Mouse (Mus musculus) CH12.LX (cell line): ENCODE results near the gene Tedc1.

ENCODE experiments used
- CTCF ChIP-seq, 2 experiments: IDR thresholded peaks in 1 of 2; conservative IDR thresholded peaks in 1 of 2; 2 replicates each; pipeline ENCODE4 v1.5.1; 2011 to 2012; ENCODE audit warnings: low read depth in 2 of 2, low read length in 2 of 2, improper control_type of control experiment in 1 of 2, inconsistent platforms in 1 of 2, mild to moderate bottlenecking in 1 of 2, moderate library complexity in 1 of 2
- SIN3A ChIP-seq: IDR thresholded peaks from 2 replicates; pipeline ENCODE4 v1.6.1; 2012; ENCODE audit warnings: low read length, improper control_type of control experiment, inconsistent platforms
- SMC3 ChIP-seq: IDR thresholded peaks from 2 replicates; pipeline ENCODE4 v1.6.1; 2011; ENCODE audit warnings: low read depth, low read length, improper control_type of control experiment
- USF1 ChIP-seq: IDR thresholded peaks from 2 replicates; pipeline ENCODE4 v1.6.1; 2014; ENCODE audit warnings: low read depth, mild to moderate bottlenecking, inconsistent platforms, low read length, improper control_type of control experiment

GRCm38 (mm10) chr12:113114141-113114540 is 42.1 kb upstream of the Tedc1 start:
- no peak for TF ChIP-seq SIN3A
- TF ChIP-seq SMC3: no peak
- no peak for TF ChIP-seq USF1
- TF ChIP-seq CTCF (conservative IDR thresholded peaks at IDR 0.05 in 1 of 2, IDR thresholded peaks at IDR 0.05 in 1 of 2; ENCODE audit: low read depth in 2 of 2, low read length in 2 of 2): no peak
